In genomic region chr15:3456543-3456942, GRCm38 (mm10) we compare ENCODE assay signal across 22 mouse cellular contexts.
DNase-seq lines count a peak whose midpoint lies in the region; ATAC-seq and TF ChIP-seq lines count a peak whose summit lies in the region.
"Had no signal": no experiment of that assay in that cellular context is flagged by ENCODE, and none has a peak within 500 bp of the region (broad histone marks: within the 10 kb centered on the region; RNA-seq: fewer than 3 reads in every experiment).

No protein-coding gene starts in this region.

- intact Hi-C loops in heart, adult 2 months (cut with DNase I): loop anchor here (5.0 kb wide), 1 partner anchor 41 kb away; no protein-coding TSS in a partner anchor

- TF ChIP-seq CTCF in heart, adult 2 months (IDR thresholded peaks at IDR 0.05): no peak
- no peak for TF ChIP-seq CTCF in kidney, adult 2 months (conservative IDR thresholded peaks at IDR 0.05; ENCODE audit: insufficient read depth, insufficient read length, low read depth, low read length)
- no peak for TF ChIP-seq CTCF in lung, postnatal 0 days (IDR thresholded peaks at IDR 0.05)

- no peak overlapping the region for H3K9ac ChIP-seq in heart, adult 2 months (ENCODE audit: low read depth, low read length)
- no peak overlapping the region for H3K9ac ChIP-seq in heart, embryonic 11.5 days (ENCODE audit: low read depth, low read length)
- H3K9ac ChIP-seq in kidney, embryonic 16.5 days (replicated peaks; ENCODE audit: low read length): no peak overlapping the region
- no peak overlapping the region for H3K9ac ChIP-seq in lung, postnatal 0 days (replicated peaks; ENCODE audit: low read depth)
- H3K9ac ChIP-seq: forebrain, embryonic 12.5 days; intestine, embryonic 15.5 days; stomach, embryonic 15.5 days had no signal

- no peak for ATAC-seq in heart, embryonic 11.5 days (replicated peaks; ENCODE audit: insufficient number of reproducible peaks, low FRiP score, low TSS enrichment)
- no peak for ATAC-seq in kidney, embryonic 16.5 days (ENCODE audit: low FRiP score, low TSS enrichment)
- no peak for ATAC-seq in lung, postnatal 0 days
- ATAC-seq: hindbrain, embryonic 16.5 days; intestine, embryonic 15.5 days had no signal

- H3K4me1 ChIP-seq in heart, adult 2 months (ENCODE audit: control insufficient read depth, insufficient read depth, low read length): peaks cover 1% of the 10 kb centered on the region
- 0 out of 2 replicates have a peak, but pooled peaks cover 2% of the 10 kb centered on the region for H3K4me1 ChIP-seq in heart, embryonic 11.5 days (ENCODE audit: control insufficient read depth, insufficient read depth, low read length)
- peaks cover 13% of the 10 kb centered on the region; the same call in 1 of the 2 replicates for H3K4me1 ChIP-seq in kidney, adult 2 months (ENCODE audit: control insufficient read depth, insufficient read depth, low read length)
- H3K4me1 ChIP-seq in kidney, embryonic 16.5 days (ENCODE audit: insufficient read depth, low read length): no peaks in the 10 kb centered on the region
- no peaks in the 10 kb centered on the region for H3K4me1 ChIP-seq in lung, postnatal 0 days (ENCODE audit: insufficient read depth, low read depth, low read length)
- H3K4me1 ChIP-seq: forebrain, embryonic 12.5 days; intestine, embryonic 15.5 days; limb, embryonic 10.5 days; stomach, embryonic 15.5 days had no signal

- H3K79me2 ChIP-seq in heart, adult 2 months (replicated peaks; ENCODE audit: control insufficient read depth, insufficient read depth, low read length): no peaks in the 10 kb centered on the region; the same call in 1 of the 2 replicates

- 61% methylated on average over 4 of the region's 4 CpGs for WGBS in heart, adult 2 months
- WGBS in heart, embryonic 11.5 days (ENCODE audit: insufficient replicate concordance): 82% methylated on average over 4 of the region's 4 CpGs
- WGBS in kidney, adult 2 months: 36% methylated on average over 4 of the region's 4 CpGs
- WGBS in kidney, embryonic 16.5 days: 78% methylated on average over 4 of the region's 4 CpGs
- WGBS in lung, postnatal 0 days: 69% methylated on average over 4 of the region's 4 CpGs

- H3K27me3 ChIP-seq in heart, adult 2 months (ENCODE audit: control insufficient read depth, insufficient read depth, low read length): no peaks in the 10 kb centered on the region
- no peaks in the 10 kb centered on the region for H3K27me3 ChIP-seq in heart, embryonic 11.5 days (ENCODE audit: control insufficient read depth, insufficient read depth, low read length)
- H3K27me3 ChIP-seq in kidney, adult 2 months (replicated peaks; ENCODE audit: control insufficient read depth, insufficient read depth, low read length): no peaks in the 10 kb centered on the region
- no peaks in the 10 kb centered on the region for H3K27me3 ChIP-seq in kidney, embryonic 16.5 days (ENCODE audit: insufficient read depth, low read length)
- no peaks in the 10 kb centered on the region for H3K27me3 ChIP-seq in lung, postnatal 0 days (replicated peaks; ENCODE audit: insufficient read depth, low read length)
- H3K27me3 ChIP-seq: forebrain, embryonic 12.5 days; intestine, embryonic 15.5 days; stomach, embryonic 15.5 days had no signal

- H3K36me3 ChIP-seq in heart, adult 2 months (ENCODE audit: control insufficient read depth, insufficient read depth, low read length): peaks cover 28% of the 10 kb centered on the region
- H3K36me3 ChIP-seq in heart, embryonic 11.5 days (ENCODE audit: control insufficient read depth, insufficient read depth, low read length): no peaks in the 10 kb centered on the region
- peaks cover 1% of the 10 kb centered on the region for H3K36me3 ChIP-seq in kidney, adult 2 months (ENCODE audit: control insufficient read depth, insufficient read depth, low read length)
- no peaks in the 10 kb centered on the region for H3K36me3 ChIP-seq in kidney, embryonic 16.5 days (ENCODE audit: insufficient read depth, low read length)
- H3K36me3 ChIP-seq in lung, postnatal 0 days (ENCODE audit: insufficient read depth, low read length): no peaks in the 10 kb centered on the region
- H3K36me3 ChIP-seq: forebrain, embryonic 12.5 days; intestine, embryonic 15.5 days; limb, embryonic 10.5 days had no signal

- no peaks in the 10 kb centered on the region for H3K9me3 ChIP-seq in heart, embryonic 11.5 days (replicated peaks; ENCODE audit: control insufficient read depth, low read length)
- H3K9me3 ChIP-seq in kidney, embryonic 16.5 days (ENCODE audit: low read length): no peaks in the 10 kb centered on the region
- no peaks in the 10 kb centered on the region for H3K9me3 ChIP-seq in lung, postnatal 0 days (ENCODE audit: low read length)
- H3K9me3 ChIP-seq: forebrain, embryonic 12.5 days; intestine, embryonic 15.5 days; limb, embryonic 10.5 days; stomach, embryonic 15.5 days had no signal

- H3K4me3 ChIP-seq in heart, adult 2 months: no peak overlapping the region
- no peak overlapping the region for H3K4me3 ChIP-seq in heart, embryonic 11.5 days (ENCODE audit: low read depth, low read length)
- H3K4me3 ChIP-seq in kidney, adult 2 months (ENCODE audit: insufficient read depth, low read depth, low read length): no peak overlapping the region
- H3K4me3 ChIP-seq in kidney, embryonic 16.5 days (ENCODE audit: low read length): no peak overlapping the region
- no peak overlapping the region for H3K4me3 ChIP-seq in lung, postnatal 0 days (ENCODE audit: low read depth, low read length)
- H3K4me3 ChIP-seq: forebrain, embryonic 12.5 days; intestine, embryonic 15.5 days; limb, embryonic 10.5 days; stomach, embryonic 15.5 days had no signal

- H3K27ac ChIP-seq in heart, adult 2 months: peak overlapping the region; percentile 69
- H3K27ac ChIP-seq in heart, embryonic 11.5 days (ENCODE audit: low read depth, low read length): no peak overlapping the region
- peak overlapping the region; percentile 96 for H3K27ac ChIP-seq in kidney, adult 2 months (ENCODE audit: insufficient read depth, low read depth, low read length)
- no peak overlapping the region for H3K27ac ChIP-seq in kidney, embryonic 16.5 days (ENCODE audit: low read length)
- no peak overlapping the region for H3K27ac ChIP-seq in lung, postnatal 0 days (ENCODE audit: low read length)
- H3K27ac ChIP-seq: forebrain, embryonic 12.5 days; intestine, embryonic 15.5 days; limb, embryonic 10.5 days; stomach, embryonic 15.5 days had no signal

- no peak for TF ChIP-seq POLR2A in heart, adult 2 months (IDR thresholded peaks at IDR 0.05; ENCODE audit: insufficient read depth, low read depth, low read length)
- TF ChIP-seq POLR2A in kidney, adult 2 months (IDR thresholded peaks at IDR 0.05; ENCODE audit: low read depth, low read length): no peak

- no peak for TF ChIP-seq EP300 in heart, adult 2 months (IDR thresholded peaks at IDR 0.05; ENCODE audit: insufficient read depth, low read depth, low read length)
- no peak for TF ChIP-seq EP300 in lung, postnatal 0 days (IDR thresholded peaks at IDR 0.05)

- peak in 1 of 2 experiments; percentile 34 for DNase-seq in heart, adult 2 months
- DNase-seq in kidney, adult 2 months: peak; percentile 89
- peak; percentile 72 to 84 for DNase-seq in kidney, adult 8-10 months
- DNase-seq in kidney, postnatal 36 days: peak; percentile 59 to 84
- DNase-seq in lung, postnatal 0 days (ENCODE audit: low spot score): no peak
- DNase-seq in ovary, postnatal 36 days (ENCODE audit: low spot score): no peak
- DNase-seq: adrenal gland, postnatal 36 days; cerebellum, adult 11-12 months; cerebellum, postnatal 14 days; liver; lung, postnatal 10 days; right cerebral cortex, adult 18-20 months; thymus, adult 18-20 months; thymus, postnatal 36 days had no signal

- no peak overlapping the region for H3K4me2 ChIP-seq in heart, embryonic 11.5 days
- no peak overlapping the region for H3K4me2 ChIP-seq in kidney, embryonic 16.5 days (replicated peaks; ENCODE audit: low read depth, low read length)
- H3K4me2 ChIP-seq in lung, postnatal 0 days (replicated peaks; ENCODE audit: low read depth, low read length): no peak overlapping the region
- H3K4me2 ChIP-seq: forebrain, embryonic 12.5 days; intestine, embryonic 15.5 days; midbrain, embryonic 11.5 days; stomach, embryonic 15.5 days had no signal

Comparison
In these comparisons a context has a peak if more than half of its experiments do, and no peak if none do; other contexts are left out.
1. H3K27ac ChIP-seq: peak in heart, adult 2 months (single experiment) and kidney, adult 2 months (single experiment); none in heart, embryonic 11.5 days (single experiment), kidney, embryonic 16.5 days (single experiment) and lung, postnatal 0 days (single experiment).
2. DNase-seq: peak in kidney, adult 2 months (single experiment), kidney, adult 8-10 months (2 of 2) and kidney, postnatal 36 days (2 of 2); none in lung, postnatal 0 days (single experiment) and ovary, postnatal 36 days (single experiment).